Mouse (Mus musculus) thymus, postnatal 10 days (tissue): ENCODE measurements at regions not wholly inside any gene's neighbourhood (a gene's known extent, or its start where the extent isn't known, plus 50 kb on each side); places are given as distances from the start of the nearest gene placed in this dataset.

Experiments
- DNase-seq, 2 experiments: peaks; one replicate each; pipeline ENCODE4 v3.0.0; 2021; ENCODE audit warnings: low spot score in 2 of 2

DNA sequence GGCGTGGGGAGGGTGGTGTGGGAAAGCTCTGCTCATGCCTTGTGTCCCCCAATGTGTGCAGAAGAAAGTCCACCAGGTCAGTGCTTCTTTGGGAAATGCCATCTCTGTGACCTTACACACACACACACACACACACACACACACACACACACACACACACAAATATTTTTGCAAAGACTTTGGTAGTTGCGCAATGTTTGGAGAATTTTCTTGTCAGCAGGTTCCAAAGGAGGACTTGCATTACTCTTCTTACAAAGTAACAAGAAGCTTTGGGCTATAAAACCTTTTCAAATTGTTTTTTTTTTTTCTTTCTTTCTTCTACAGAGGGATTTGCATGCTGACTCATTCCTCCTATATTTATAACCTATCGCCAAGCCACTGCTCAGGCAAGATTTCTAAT lies 59.1 kb upstream of the Npvf start:
- no peak for DNase-seq

DNA sequence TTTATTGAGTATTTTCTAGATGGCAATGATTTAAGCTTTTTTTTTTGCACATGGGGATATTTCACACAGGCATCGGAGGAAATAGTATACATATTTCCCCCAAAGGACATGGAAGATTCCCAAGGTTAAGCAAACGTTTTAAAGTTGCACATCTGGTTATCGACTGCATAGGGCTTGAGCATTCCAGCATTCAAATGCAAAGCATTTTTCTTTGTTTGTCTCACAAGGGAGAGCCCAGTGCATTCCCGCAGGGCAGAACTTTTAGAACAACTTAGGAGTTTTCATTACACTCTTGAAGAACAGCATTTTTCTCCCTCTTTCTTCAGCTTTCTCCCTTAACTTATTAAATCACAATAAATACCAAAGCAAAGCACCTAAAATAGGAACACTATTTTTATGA lies 64.4 kb upstream of the Npvf start:
- no peak for DNase-seq

DNA sequence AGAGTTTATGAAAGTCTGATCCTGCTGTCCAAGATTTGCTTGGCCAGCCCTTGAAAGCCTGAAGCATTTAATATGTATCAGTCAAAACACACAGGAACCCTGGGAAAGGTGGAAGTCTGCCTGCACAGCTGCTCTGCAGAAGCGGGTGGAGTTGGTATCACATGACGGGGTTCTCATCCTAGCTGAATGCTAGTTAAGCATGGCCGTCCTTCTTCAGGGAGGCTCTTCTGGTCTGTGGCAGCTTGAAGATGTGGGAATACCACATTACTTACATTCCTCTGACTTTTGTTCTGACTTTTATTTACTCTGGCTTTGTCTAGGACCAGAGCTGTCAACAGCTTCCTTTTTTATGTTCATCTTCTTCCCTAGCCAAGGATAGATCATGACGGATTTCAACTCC lies 66.1 kb upstream of the Npvf start:
- DNase-seq: no peak

DNA sequence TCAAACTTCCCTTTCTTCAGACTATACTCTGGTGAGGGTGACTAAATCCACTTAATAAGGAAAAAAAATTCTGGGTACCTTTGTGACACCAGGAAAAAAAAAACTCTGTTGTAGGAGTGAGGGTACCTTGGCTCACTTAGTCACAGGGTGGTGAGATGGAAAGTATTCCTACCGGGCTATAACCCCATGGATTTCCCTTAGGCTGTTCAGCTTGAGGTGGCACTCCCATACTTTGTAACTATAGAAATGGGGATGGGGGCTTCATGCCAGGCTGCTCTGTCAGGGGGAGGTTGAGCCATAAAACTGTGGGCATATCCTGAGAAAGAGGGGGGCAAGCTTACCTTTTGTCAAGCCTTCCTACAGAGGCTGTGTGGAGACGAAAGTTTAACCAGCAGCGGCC lies 71.4 kb upstream of the Npvf start:
- no peak for DNase-seq

DNA sequence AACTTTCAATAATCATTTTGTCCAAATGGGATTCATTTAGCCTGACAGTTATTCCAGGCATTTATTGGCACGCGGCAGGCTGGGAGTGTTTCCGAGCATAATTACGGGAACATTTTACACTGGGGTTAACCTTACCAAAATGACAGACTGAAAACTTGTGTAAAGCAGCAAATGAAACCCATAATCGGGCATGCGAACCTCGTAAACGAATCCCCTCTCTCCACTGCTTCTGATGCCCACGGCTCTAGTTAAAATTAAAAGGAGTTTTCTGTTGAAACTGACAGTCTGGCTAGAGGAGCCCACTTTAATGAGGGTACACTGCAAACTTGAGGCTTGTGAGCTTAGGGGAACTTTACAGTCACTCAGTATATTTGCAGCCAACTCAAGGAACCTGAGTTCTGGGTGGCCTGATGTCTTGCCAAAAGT lies 71.9 kb upstream of the Npvf start:
- DNase-seq: no peak

DNA sequence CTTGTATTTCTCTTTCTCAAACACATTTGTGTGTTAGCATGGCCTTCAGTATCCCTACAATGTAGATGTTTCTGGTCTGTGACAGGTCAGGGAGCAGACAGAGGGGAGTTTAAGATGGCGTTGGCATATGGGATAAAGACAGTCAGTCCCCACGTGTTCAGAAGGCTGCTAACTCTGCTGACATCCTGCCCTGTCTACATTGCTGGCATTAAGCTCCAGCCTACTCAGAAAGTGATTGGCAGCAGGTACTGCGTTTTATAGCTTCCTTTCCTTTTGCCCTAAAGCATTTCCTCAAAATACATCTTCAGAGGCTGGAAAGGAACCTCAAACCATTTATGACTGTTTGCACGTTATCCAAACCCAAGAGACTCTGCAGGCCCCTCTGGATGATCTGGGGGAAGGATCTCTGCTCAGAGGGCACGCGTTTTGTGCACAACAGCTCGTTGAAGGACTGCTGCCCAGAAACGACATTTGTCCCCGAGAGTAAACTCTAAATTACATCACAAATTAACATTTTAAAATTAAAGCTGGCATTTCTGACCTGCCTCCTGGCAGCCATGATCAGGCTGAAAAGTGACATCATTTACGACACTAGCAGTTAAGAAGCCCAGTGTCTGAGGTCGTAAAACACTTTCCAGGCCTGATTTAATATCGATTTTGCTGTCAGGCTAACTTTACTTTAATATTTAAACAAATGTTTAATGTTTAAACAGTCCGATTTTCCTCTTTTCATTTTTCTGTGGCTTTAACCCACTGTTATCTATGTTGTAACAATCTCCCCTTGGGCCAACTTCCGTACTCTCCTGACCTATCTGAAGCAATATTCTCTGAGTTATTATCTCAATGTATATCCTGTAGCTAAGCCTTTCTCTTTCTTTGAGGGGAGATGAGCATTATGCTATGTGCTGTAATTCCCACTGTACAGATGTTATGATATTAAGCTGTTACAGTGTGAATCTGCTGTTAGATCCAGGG lies 76.8 kb upstream of the Npvf start:
- no peak for DNase-seq

DNA sequence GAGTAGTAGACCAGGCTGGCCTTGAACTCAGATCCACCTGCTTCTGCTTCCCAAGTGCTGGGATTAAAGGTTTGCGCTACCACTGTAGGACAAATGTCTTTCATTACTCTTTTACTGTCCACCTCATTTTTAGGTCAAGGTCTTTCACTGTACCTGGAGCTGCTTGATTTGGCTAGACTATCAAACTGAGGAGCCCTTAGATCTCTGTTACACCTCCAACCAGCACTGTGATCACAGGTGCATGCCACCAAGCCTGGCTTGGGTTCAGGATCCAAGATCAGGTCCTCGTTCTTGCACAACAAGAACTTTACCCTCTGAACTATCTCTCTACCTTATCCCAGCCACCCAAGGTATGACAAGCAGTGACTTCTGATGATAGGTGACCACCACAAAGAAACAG lies 80.5 kb upstream of the Npvf start:
- DNase-seq: no peak

DNA sequence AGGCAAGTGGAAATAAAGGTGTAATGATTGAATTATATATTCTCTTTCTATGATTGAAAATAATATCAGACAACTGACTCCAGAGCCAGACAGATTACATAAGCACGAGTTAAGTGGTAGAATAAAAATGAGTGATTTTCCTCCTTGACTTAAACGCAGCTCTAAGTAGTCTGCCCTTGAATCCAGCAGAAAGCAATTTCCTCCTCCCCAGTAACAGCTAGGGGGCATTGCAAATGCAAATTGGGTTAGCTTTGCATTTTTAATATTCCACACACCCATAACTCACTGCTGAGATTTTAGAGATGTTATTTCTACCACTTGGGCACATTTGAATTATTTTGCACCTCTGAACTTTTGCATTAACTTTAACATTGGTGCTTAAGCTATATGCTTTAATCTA lies 81.6 kb upstream of the Npvf start:
- DNase-seq: no peak

DNA sequence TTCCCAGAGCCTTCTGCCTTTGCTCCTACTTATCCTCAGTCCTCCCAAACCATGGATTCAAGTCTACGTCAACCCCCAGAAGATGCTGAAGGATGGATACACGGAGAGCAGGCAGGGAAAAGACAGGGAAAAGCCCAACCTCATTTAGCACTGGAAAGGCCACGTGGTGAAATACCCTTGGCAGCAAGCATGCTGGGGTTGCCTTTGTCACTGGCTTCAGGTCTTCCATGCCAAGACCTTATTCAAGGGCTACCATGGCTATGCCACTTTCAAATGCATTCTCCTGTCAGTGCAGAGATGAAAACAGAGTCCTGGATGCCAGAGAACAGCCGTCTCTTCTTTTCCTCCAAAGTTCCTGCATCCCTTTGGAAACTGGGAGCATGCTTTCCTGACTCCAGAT lies 87.8 kb upstream of the Npvf start:
- no peak for DNase-seq

DNA sequence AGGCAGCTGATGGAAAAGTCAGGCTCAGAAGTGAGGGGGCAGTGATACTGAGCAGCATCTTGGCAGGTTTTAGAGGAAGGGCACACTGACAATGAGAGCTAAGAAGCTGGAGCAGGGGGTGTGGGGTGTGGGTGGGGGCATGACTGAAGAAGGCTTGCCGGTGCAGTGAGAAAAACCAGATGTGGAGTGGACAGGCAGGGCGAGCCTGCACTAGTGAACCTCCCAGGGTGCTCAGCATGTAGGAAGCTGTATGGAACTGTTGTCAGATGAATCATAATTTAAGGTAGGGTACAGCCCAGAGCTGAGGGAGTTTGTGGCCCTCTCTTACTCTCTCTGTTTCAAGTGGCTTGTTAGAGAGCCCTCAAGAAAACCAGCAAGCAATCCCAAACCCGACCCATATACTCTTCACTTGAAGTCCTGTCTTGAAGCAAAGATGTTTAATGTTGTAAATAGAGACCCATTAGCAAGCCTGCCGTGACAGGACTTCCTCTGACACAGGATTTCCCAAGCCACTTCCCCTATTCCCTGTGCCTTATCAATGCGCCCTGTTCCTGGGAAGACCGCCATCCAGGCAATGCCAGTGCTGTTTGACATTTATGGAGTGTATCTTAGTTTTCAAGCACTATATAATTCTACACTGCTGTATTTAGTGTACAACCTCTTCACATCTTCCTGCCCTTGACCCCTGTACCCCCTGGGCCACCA lies 90.4 kb upstream of the Npvf start:
- DNase-seq: no peak

DNA sequence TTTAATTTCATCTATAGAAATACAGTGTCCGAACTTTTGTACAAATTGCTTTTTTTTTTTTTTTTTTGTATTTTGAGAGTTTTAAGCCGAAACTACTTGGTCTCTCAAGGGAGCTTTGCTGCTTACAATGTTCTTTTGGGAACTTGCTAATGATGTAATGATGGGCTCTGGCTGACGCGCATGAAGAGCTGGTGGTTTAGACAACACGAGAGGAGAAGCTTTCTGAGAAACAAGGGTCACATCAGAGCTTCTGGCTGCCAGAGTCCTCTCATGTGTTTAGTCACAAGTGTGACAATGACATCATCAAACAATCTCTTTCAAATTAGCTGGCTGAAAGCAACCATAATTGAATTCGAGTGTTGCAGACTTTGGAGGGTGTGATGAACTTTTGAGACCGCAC lies 98.9 kb upstream of the Npvf start:
- DNase-seq: no peak

DNA sequence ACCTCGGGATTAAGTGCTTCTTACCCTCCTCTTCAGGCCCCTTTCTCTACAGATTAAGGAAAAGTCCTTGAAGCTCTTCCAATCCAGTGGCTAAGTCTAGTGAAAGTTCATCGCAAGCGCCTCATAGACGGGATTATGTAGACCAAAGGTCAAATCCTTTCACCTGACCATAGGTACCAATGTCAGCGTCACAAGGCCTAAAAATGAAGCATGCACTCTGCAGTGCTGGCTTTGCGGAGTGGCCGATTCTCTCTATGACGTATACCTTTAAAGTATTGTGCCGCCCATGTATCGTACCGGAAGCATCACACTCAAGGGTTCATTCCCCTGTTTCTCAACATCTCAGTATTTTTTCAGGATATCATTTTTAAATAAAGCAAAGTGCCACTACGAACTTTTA lies 100.5 kb upstream of the Npvf start:
- DNase-seq: no peak

DNA sequence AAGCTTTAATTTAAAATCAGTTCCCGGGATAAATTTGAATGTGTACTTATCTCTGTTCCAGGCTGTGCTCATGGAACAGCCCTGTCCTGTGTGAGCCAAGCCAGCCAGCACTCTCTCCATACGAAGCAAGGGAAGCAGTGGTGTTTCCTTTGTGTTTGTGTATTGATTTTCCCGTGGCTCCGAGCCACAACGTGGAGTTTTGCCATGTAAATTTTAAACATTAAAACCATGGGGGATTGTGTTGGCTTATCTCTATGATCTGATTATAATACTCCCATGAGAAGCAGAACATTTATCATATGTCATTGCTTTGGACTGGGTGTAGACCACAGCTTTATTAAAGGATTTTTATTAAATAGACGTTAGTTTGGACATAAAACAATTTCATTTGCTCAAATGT lies 106.1 kb upstream of the Npvf start:
- DNase-seq: no peak

DNA sequence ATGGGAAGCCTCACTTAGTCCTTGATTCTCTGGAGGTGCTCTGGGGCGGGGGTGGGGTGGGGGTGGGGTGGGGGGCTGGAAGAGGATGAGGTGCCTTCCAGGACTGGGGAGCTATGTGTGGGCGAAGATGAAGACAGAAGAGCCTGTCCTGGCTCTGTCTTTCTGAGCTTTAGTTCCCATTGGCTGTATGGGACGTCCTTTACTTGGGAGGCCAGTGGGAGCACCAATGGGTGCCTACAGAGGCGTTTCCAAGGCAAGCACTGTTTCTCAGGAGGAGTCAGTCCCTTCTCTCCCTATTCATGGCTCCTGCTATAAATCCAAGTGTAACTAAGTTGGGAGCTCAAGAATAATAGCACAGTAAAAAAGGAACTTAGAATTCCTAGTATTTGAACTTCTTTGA lies 108.9 kb upstream of the Npvf start:
- DNase-seq: no peak

DNA sequence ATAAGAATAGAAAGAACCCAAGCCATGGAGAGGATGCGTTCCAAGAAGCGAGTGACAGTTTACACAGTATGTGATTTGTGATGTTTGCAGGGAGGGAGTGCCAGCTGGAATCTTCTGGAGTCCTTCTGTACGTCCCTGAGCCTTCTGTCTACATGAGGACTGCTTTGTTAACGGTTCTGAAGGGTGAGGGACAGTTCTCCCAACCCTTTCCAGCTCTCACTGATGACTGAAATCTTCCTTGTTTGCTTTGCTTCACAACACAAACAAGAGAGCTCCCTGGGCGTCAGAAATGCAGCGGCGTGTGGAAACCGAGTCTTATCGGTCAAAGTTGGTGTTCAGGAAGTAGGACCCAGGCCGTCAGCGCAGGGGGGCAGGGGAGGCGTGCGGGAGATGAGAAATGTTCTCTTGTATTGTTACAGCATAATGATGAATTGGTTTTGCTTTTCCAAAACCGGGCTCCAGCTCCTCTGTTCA lies 112.2 kb upstream of the Npvf start:
- DNase-seq: no peak

DNA sequence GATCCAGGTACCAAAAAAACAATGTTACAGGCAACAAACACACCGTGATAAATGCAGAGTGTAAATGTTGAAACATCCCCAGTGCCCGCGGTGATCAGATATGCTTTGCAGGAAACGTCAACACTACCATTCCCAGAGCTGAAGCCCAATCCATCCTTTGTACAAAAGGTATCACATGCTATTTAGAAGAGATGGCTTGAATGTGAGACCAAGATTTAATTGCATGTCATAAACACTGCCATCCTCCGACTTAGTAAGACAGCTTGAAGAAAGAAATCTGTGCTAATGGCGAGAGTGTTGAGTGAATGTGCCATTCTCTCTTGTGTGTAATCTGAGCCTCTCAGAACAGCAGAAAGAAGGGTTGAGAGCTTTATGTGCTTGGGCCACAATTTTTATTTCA lies 112.9 kb upstream of the Npvf start:
- no peak for DNase-seq

DNA sequence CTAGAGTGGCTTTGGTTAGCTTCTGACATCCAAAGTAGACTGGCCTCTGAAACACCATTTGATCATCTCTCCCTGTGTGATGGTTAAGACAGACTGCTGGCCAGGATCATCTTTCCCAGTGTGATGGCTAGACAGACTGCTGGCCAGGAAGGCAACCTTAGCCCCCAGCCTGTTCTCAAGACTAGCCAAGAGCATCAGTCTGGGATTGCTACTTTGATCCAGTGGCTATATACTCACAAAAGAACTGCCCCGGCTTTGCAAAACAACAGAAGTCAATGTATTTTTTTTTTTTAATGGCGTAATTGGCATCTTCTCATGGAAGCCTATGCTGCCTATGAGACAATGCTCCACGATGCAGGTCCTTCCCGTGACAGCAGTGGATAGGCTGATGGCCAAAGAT lies 113.6 kb upstream of the Npvf start:
- no peak for DNase-seq

DNA sequence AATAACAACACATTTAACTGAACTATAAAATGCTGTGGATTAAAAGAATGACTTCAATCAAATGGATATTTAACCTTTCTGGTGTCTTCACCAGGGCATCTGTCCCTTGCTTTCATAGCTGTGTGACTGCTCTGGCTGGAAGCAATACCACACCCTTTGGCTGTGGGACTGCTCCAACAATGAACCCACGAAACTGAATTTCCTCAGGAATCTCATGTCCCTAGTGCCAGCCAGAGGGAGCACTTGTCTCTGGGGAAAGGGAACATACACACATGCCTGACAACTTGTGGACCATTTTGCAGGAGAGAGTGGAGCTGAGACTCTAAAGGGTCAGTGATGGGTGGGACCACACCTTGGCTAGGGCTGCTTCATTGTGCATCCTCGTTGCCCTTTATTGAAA lies 114.9 kb upstream of the Npvf start:
- DNase-seq: no peak

DNA sequence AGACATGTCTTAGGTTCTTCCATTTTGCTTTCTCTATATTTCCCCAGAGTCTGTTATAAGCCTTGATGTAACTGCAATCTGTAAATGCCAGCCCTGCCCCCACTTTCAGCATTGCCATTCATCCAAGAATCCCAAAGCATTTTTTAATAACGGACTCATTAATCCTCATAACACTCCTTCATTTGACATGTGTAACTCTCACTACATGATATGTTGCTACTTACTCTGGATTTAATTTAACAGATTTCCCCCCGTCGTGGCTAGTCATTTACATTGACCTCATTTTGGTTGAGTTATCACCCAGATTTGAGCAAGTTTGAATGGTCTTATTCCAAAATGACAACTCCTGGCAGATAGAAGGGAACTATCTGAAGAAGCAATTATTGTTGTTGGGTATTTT lies 116.2 kb upstream of the Npvf start:
- no peak for DNase-seq

DNA sequence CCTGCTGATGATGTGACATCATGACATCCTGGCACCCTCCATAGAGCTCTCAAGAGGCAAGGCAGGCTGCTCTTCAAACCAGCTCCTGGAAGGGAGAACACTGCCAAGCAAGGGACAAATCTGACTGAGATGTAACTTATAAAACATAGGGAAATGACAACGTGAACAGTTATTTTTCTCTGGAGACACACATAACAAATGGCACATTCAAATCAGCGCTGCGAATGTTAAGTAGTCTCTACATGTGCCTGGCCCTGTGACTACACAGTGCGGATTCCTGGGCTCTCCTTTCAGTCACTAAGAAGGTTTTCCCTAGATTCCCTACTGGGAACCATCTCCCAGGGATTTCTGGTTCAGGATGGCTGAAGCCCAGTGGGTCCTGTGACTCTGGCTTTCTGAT lies 121.4 kb upstream of the Npvf start:
- no peak for DNase-seq

DNA sequence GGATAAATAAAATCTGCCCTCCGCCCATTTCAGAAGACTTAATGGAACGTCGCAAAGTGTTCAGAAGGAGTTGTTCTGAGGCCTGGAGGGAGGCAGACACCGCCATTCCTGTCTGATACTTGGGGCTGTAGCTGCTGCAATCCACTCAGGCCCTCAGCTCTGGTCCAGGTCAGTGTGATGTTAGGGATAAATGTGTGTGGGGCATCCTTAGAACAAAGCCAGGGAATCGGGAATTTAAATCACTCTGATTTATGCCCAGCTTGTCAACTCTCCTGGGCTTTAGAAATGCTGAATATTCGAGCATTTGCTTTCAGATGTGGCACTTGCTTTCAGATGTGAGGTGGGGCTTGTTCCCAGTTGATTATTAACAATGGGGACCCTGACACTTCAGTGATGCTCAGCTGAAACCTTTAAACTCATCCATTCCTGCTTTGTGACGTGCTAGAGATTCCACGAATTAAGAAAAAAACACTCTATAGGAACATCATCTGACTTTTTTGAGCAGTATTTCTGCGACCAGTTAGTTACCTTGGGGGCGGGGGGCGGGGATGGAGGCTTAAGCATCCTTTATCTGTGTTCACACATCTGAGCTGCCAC lies 122.1 kb upstream of the Npvf start:
- no peak for DNase-seq

DNA sequence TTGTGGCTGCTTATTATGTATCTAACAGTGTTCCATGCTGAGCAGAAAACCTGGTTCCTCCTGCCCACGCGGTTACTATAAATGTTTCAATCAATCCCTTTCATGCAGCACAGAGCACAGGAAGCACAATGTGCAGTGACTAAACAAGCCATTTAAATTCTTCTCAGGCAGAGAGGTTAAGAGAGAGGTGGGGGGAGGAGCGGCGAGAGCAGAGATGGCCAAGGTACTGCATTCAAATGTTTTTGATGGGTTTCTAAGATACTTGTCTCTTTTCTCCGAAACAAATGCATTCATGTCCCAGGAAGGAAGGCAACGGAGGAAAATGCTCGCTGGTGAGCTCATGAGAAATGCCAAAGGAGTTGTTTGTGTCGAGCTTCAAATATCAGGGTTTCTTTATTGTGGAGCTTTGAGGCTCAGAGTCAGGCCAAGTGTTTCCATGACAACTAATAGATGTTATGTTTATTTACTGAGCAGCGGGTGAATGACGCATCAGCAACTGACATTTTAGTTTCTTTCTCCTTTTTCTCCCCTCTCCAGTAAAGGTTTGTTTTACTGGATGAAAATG lies 122.8 kb upstream of the Npvf start:
- DNase-seq: no peak
